Mouse (Mus musculus): ENCODE measurements around the gene Ahsa1. TPM values are rescaled to one million over a fixed set of nuclear protein-coding genes. Genes with fewer than 3 reads are reported as not detected.
A peak's percentile ranks its signal among the peaks of the same experiment; 100 is the strongest.
"Not testable (repeated sequence)": the region's sequence is repeated elsewhere in the genome, so short reads cannot be mapped to it uniquely, and the experiment has no call there.

Ahsa1 gene
- polyA plus RNA-seq, 1 experiment from 2014 or later: 222 TPM

DNA sequence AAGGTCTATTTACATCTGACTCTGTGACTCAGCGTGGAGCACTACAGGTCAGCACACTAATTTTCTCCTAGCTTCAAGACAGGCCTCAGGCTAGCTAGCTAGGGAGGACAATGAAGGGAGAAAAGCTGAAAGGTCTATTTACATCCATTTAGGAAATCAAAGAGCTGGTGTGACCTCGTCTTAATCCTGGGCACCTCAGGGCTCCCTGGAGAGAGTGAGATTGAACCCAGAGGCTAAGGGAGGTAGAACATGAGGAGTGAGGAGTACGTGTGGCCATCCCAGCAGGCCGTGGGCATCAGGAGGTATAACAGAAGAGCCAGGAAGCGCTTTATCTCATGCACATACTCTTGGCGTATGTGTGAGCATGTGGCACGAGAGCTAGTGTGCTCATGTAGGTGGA, 17.4 kb downstream of the Ahsa1 start:
- no peaks in the 10 kb centered on the region for H3K27me3 ChIP-seq (replicated peaks)
- H3K36me3 ChIP-seq: no peaks in the 10 kb centered on the region
- H3K9me3 ChIP-seq (replicated peaks): no peaks in the 10 kb centered on the region
- H3K9ac ChIP-seq: no peak overlapping the region
- H3K27ac ChIP-seq: no peak overlapping the region
- 63% methylated on average over 7 of the region's 7 CpGs for WGBS (ENCODE audit: insufficient replicate concordance)
- no peak overlapping the region for H3K4me3 ChIP-seq
- H3K4me2 ChIP-seq: no peak overlapping the region
- peaks cover 17% of the 10 kb centered on the region for H3K4me1 ChIP-seq
- ATAC-seq: no peak

DNA sequence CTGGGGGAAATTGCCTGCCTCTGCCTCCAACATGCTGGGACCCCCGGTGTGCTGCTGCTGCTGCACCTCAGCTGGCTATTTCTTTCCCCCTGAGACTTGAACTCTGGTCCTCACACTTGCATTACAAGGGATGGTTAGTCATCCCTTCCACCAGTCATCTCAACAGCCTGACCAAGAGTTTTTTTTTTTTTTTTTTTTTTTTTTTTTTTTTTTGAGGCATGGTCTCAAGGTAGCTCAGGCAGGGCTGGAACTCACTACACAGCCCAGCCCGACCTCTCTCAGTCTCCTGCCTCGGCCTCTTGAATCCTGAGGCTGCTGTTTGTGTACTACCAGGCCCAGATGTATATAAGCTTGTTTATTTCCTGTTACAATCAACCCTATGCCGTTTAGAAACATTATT, 18.0 kb downstream of the Ahsa1 start:
- Histone ChIP-seq H3K9me3 (replicated peaks) (no peaks in the 10 kb centered on the region), H3K9ac (no peak overlapping the region), H3K4me3 (no peak overlapping the region), H3K4me2 (no peak overlapping the region), H3K27me3 (replicated peaks) (no peaks in the 10 kb centered on the region), H3K36me3 (no peaks in the 10 kb centered on the region), H3K27ac (no peak overlapping the region), H3K4me1 (0 out of 2 replicates have a peak, but pooled peaks cover 12% of the 10 kb centered on the region)
- ATAC-seq: no peak
- 64% methylated on average over 4 of the region's 4 CpGs for WGBS (ENCODE audit: insufficient replicate concordance)

DNA sequence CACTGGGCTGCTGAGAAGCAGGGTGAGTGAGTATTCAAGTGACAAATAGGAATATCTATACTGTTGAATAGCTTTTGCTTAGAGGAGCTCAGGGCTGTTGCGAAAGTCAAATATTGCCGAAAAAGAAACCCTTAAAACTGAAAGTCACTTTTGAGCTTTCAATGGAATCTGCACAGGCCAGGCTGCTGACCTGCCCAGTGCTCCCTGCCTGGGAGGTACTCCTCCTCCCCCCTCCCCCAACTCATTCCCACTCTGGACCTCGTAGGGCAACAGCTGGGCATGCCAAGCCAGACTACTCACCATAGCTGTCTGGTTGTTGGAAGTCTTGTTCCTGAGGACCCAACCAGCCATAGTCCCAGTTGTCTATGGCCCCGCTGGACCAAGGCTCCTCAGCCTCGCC, 18.4 kb downstream of the Ahsa1 start:
- no peak overlapping the region for H3K27ac ChIP-seq
- H3K9ac ChIP-seq: no peak overlapping the region
- H3K9me3 ChIP-seq (replicated peaks): no peaks in the 10 kb centered on the region
- H3K4me1 ChIP-seq: 0 out of 2 replicates have a peak, but pooled peaks cover 10% of the 10 kb centered on the region
- no peak overlapping the region for H3K4me2 ChIP-seq
- 64% methylated on average over 5 of the region's 5 CpGs for WGBS (ENCODE audit: insufficient replicate concordance)
- no peak overlapping the region for H3K4me3 ChIP-seq
- no peak for ATAC-seq
- no peaks in the 10 kb centered on the region for H3K36me3 ChIP-seq
- H3K27me3 ChIP-seq (replicated peaks): no peaks in the 10 kb centered on the region

- H3K9me3 ChIP-seq (replicated peaks): no peaks in the 10 kb centered on the region
- no peaks in the 10 kb centered on the region for H3K27me3 ChIP-seq (replicated peaks)
- H3K4me1 ChIP-seq: no peaks in the 10 kb centered on the region
- no peak for ATAC-seq
- no peak overlapping the region for H3K27ac ChIP-seq
- no peak overlapping the region for H3K4me3 ChIP-seq
- WGBS (ENCODE audit: insufficient replicate concordance): 74% methylated on average over 5 of the region's 5 CpGs
- H3K4me2 ChIP-seq: no peak overlapping the region
- H3K9ac ChIP-seq: no peak overlapping the region
- no peaks in the 10 kb centered on the region for H3K36me3 ChIP-seq
Observed at GRCm38 (mm10) chr12:87289100-87289499, 22.8 kb downstream of the Ahsa1 start.

DNA sequence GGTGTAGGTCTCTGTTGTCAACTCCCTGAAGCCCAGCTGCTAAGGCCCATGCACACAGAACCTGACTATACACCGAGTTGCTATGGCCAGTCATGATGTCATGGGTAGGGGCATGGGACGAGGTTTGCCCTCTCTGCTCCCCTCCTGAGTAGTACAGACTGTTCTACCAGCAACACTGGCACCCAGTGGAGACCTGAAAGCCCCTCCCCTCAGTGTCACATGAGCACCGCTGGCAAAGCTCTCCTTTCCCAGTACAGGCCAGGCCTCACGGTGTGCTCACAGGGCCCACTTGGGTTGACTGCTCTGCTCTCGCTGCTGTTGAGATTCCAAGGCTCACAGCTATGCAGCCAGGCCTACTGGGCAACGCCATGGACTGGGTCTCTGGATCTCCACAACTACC, 27.7 kb downstream of the Ahsa1 start:
- Histone ChIP-seq H3K4me1 (no peaks in the 10 kb centered on the region), H3K9ac (no peak overlapping the region), H3K9me3 (replicated peaks) (no peaks in the 10 kb centered on the region), H3K4me2 (no peak overlapping the region), H3K36me3 (no peaks in the 10 kb centered on the region), H3K4me3 (no peak overlapping the region), H3K27me3 (replicated peaks) (peaks cover 9% of the 10 kb centered on the region), H3K27ac (no peak overlapping the region)
- ATAC-seq: no peak
- 68% methylated on average over 6 of the region's 6 CpGs for WGBS (ENCODE audit: insufficient replicate concordance)

DNA sequence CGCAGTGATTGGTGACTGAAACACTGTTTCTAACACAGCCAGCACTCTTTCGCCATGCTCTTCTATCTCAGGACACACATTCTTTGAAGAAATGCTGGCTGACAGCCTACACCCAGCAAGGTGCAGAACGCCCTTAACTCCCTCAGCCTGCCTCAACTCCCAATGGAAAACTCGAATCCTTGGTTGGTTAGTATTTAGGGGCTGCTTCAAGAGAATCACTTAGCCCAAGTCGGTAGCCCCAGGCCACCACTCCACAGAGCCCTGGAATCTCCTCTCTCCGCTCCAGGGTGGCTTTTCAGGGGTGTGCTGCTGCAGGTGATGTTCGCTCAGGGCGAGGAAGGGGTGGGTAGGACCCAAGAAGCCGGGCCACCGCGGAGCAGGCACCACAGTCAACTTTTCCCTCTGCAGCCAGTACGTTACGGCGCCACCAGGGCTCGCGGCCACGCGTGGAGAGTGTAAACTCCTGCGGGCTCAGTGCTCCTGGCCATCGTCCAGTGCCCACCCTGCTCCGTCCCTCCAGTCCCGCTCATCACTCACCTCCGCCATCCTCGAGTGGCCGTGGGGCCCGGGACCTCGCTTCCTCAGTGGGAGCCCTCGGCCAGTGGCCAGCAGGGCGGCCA, 32.9 kb downstream of the Ahsa1 start:
- Histone ChIP-seq H3K4me2 (peak overlapping the region; percentile 94), H3K36me3 (no peaks in the 10 kb centered on the region), H3K4me1 (peaks cover 15% of the 10 kb centered on the region), H3K9ac (peak overlapping the region; percentile 65), H3K4me3 (peak overlapping the region; percentile 66), H3K9me3 (replicated peaks) (no peaks in the 10 kb centered on the region), H3K27me3 (replicated peaks) (peaks cover 42% of the 10 kb centered on the region), H3K27ac (no peak overlapping the region)
- ATAC-seq: peak; percentile 45; the same call in 1 of the 2 replicates
- WGBS (ENCODE audit: insufficient replicate concordance): 13% methylated on average over 29 of the region's 29 CpGs

DNA sequence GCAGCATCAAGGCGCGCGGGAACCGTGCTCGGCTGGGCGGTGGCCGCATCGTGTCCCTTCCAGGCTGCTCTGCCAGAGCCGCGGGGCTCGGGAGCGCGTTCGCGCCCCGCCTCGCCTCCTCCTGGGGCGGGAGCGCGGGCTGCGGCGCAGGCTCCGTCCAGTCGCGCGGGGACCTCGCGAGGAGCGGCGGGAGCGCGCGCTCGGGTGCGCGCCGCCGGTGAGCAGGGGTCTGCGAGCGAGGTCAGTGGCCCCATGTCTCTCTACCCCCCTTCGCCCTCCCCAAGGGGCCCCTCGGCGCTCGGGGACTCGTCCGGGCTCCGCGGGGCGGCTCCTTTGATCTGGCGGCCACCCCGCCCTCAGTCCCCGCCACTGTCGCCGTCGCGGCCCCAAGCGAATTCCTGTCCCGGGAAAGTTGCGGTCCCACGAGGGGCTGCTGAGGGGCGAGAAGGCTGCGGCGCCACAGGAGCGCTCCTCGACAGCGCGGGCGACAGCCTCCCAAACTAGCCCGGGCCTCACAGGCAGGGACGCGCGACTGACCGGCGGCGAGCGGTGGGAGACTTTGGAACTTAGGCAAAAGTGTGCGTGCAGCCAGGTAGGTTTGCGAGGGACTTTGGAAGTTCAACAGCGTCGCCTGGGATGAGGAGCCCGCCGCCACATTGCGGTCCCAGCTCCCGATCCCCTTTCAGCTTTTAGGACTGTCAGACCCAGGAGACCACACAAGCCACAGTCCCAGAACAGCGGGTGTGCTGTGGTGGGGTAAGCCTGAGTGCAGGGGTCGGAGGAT, 33.6 kb downstream of the Ahsa1 start, which contains the start of gene Ism2:
Ism2 (minus strand) TSS at position 49 of the 784 bp plus-strand sequence.
- WGBS (ENCODE audit: insufficient replicate concordance): under 1% methylated on average over 82 of the region's 86 CpGs
- Histone ChIP-seq H3K4me2 (peak within 1 kb of the TSS; percentile 94), H3K27me3 (replicated peaks) (peaks cover 42% of the 10 kb centered on the region), H3K27ac (no peak within 1 kb of the TSS), H3K4me3 (peak within 1 kb of the TSS; percentile 66), H3K9ac (peak within 1 kb of the TSS; percentile 65), H3K4me1 (peaks cover 15% of the 10 kb centered on the region), H3K9me3 (replicated peaks) (no peaks in the 10 kb centered on the region), H3K36me3 (no peaks in the 10 kb centered on the region)
- peak; percentile 65 for ATAC-seq

DNA sequence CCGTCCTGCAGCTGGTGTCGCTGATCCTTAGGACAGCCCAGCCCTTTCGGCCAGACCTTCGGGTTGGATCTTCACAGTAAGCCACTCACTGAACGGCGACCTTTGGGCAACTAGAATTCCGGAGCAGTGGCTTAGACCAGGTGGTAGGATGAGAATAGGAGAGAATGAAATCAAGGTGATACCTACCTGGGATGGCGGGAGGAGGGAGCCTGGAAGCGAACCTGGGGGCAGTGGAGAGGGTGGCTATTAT, 34.1 kb downstream of the Ahsa1 start:
- no peak for ATAC-seq
- Histone ChIP-seq H3K36me3 (no peaks in the 10 kb centered on the region), H3K4me2 (peak overlapping the region; percentile 94), H3K4me1 (peaks cover 15% of the 10 kb centered on the region), H3K9ac (peak overlapping the region; percentile 65), H3K27me3 (replicated peaks) (peaks cover 42% of the 10 kb centered on the region), H3K9me3 (replicated peaks) (no peaks in the 10 kb centered on the region), H3K27ac (no peak overlapping the region), H3K4me3 (peak overlapping the region; percentile 66)
- WGBS (ENCODE audit: insufficient replicate concordance): 0% methylated on average over 9 of the region's 9 CpGs

DNA sequence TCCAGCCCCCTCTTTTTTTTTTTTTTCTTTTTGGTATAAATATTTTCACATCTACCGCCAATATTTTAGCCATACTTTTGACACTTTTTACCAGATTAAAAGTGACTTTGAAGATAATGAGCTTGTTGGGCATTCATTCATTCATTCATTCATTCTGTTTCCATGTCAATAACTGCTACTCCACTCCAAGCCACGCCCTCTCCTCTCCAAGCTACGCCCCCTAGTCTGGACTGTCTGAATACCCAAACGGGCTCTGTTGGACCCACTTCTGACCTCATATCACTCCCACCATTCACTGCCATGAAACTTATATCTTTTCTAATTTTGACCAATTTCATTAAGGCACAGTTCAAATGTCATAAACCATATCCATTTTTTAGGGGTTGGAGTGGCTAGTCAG, 34.9 kb downstream of the Ahsa1 start:
- Histone ChIP-seq H3K4me3 (no peak overlapping the region), H3K4me1 (peaks cover 15% of the 10 kb centered on the region), H3K27me3 (replicated peaks) (peaks cover 42% of the 10 kb centered on the region), H3K36me3 (no peaks in the 10 kb centered on the region), H3K9ac (no peak overlapping the region), H3K9me3 (replicated peaks) (no peaks in the 10 kb centered on the region), H3K4me2 (no peak overlapping the region), H3K27ac (no peak overlapping the region)
- WGBS (ENCODE audit: insufficient replicate concordance): 43% methylated on average over 4 of the region's 4 CpGs
- ATAC-seq: no peak

GRCm38 (mm10) chr12:87305767-87306583, 39.7 kb downstream of the Ahsa1 start:
- Histone ChIP-seq H3K27ac (no peak overlapping the region), H3K4me2 (no peak overlapping the region), H3K36me3 (peaks cover 25% of the 10 kb centered on the region), H3K9ac (no peak overlapping the region), H3K27me3 (replicated peaks) (peaks cover 13% of the 10 kb centered on the region), H3K9me3 (replicated peaks) (no peaks in the 10 kb centered on the region), H3K4me1 (no peaks in the 10 kb centered on the region), H3K4me3 (no peak overlapping the region)
- WGBS (ENCODE audit: insufficient replicate concordance): 42% methylated on average over 13 of the region's 13 CpGs
- ATAC-seq: no peak

DNA sequence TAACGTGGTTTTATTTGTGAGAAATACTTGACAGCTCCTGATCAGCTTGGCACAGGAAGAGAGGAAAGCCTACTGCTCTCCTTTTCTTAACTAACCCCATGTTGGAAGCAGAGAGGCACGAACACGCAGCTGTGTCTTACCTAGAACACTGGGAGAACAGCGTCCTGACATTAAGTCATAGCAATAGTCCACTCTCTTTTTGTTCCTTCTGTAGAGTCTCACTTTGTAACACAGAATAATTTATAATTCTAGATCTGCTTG, 40.2 kb downstream of the Ahsa1 start:
- not testable (repeated sequence) for H3K4me2 ChIP-seq; H3K4me3 ChIP-seq; H3K27ac ChIP-seq; H3K9ac ChIP-seq; ATAC-seq; H3K27me3 ChIP-seq (replicated peaks); H3K4me1 ChIP-seq; H3K9me3 ChIP-seq (replicated peaks)
- 76% methylated on average over 4 of the region's 4 CpGs for WGBS (ENCODE audit: insufficient replicate concordance)
- peaks cover 25% of the 10 kb centered on the region for H3K36me3 ChIP-seq

DNA sequence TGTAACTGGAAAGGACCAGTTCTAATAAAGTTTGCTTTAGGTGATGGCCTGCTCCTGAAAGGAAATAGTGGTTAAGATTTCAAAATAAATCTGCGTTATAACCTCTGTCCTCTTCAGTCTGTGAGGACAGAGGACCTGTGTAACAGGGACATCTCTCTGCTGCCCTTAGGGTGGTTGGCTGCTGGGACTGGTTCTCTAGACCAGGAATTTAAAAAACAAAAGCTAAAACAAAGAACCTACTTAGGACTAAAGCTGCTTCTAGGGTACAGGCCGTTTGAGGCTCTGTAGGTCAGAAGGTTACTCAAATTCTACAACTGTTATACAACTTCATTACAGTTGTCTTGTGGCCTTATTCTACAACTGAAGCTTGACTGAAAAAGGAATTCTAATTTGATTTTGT, 46.8 kb downstream of the Ahsa1 start:
- Histone ChIP-seq H3K4me1 (no peaks in the 10 kb centered on the region), H3K9ac (no peak overlapping the region), H3K27me3 (replicated peaks) (no peaks in the 10 kb centered on the region), H3K4me3 (no peak overlapping the region), H3K4me2 (no peak overlapping the region), H3K27ac (no peak overlapping the region), H3K36me3 (peaks cover 36% of the 10 kb centered on the region), H3K9me3 (replicated peaks) (no peaks in the 10 kb centered on the region)
- WGBS (ENCODE audit: insufficient replicate concordance): 74% methylated on average over 2 of the region's 2 CpGs
- no peak for ATAC-seq
